Mouse (Mus musculus): ENCODE results near the gene 1700003H04Rik. TPM values are rescaled to one million over a fixed set of nuclear protein-coding genes. Genes with fewer than 3 reads are reported as not detected.

The 1700003H04Rik gene
- not detected in 2 replicates for polyA plus RNA-seq (2015; fragmentation: Nextera tagmentation; extraction: Ambion mirVana)

GRCm38 (mm10) chr3:124581001-124581400 lies at the start of gene 1700003H04Rik:
Gene 1700003H04Rik (minus strand): TSS chr3:124581101.
- H3K9ac ChIP-seq: no peak within 1 kb of the TSS
- no peaks in the 10 kb centered on the region for H3K27me3 ChIP-seq
- no peak within 1 kb of the TSS for H3K4me3 ChIP-seq
- ATAC-seq (ENCODE audit: low FRiP score, low read depth): no peak
- no peaks in the 10 kb centered on the region for H3K36me3 ChIP-seq
- H3K9me3 ChIP-seq: no peaks in the 10 kb centered on the region
- no peaks in the 10 kb centered on the region for H3K4me1 ChIP-seq (replicated peaks)
- no peak within 1 kb of the TSS for H3K4me2 ChIP-seq
- no peak within 1 kb of the TSS for H3K27ac ChIP-seq (replicated peaks)

- Histone ChIP-seq H3K36me3 (no peaks in the 10 kb centered on the region), H3K9ac (no peak overlapping the region), H3K9me3 (no peaks in the 10 kb centered on the region), H3K4me1 (replicated peaks) (no peaks in the 10 kb centered on the region), H3K4me2 (no peak overlapping the region), H3K27me3 (no peaks in the 10 kb centered on the region), H3K27ac (replicated peaks) (no peak overlapping the region), H3K4me3 (no peak overlapping the region)
- 24% methylated on average over 3 of the region's 3 CpGs for WGBS
- no peak for ATAC-seq (ENCODE audit: low FRiP score, low read depth)
Observed at GRCm38 (mm10) chr3:124623031-124623430, 42.1 kb upstream of the 1700003H04Rik start.

GRCm38 (mm10) chr3:124613287-124613686 lies 32.4 kb upstream of the 1700003H04Rik start:
- Histone ChIP-seq H3K4me3 (no peak overlapping the region), H3K36me3 (no peaks in the 10 kb centered on the region), H3K27me3 (no peaks in the 10 kb centered on the region), H3K9ac (no peak overlapping the region), H3K9me3 (no peaks in the 10 kb centered on the region), H3K27ac (replicated peaks) (no peak overlapping the region), H3K4me2 (no peak overlapping the region), H3K4me1 (replicated peaks) (no peaks in the 10 kb centered on the region)
- 42% methylated on average over 1 of the region's 1 CpGs for WGBS
- ATAC-seq (ENCODE audit: low FRiP score, low read depth): no peak

GRCm38 (mm10) chr3:124609956-124610355 lies 29.1 kb upstream of the 1700003H04Rik start:
- H3K9ac ChIP-seq: no peak overlapping the region
- no peak overlapping the region for H3K27ac ChIP-seq (replicated peaks)
- H3K4me1 ChIP-seq (replicated peaks): no peaks in the 10 kb centered on the region
- H3K27me3 ChIP-seq: no peaks in the 10 kb centered on the region
- no peaks in the 10 kb centered on the region for H3K9me3 ChIP-seq
- no peak overlapping the region for H3K4me3 ChIP-seq
- H3K4me2 ChIP-seq: no peak overlapping the region
- ATAC-seq (ENCODE audit: low FRiP score, low read depth): no peak
- H3K36me3 ChIP-seq: no peaks in the 10 kb centered on the region

GRCm38 (mm10) chr3:124606021-124606517 lies 25.2 kb upstream of the 1700003H04Rik start:
- Histone ChIP-seq H3K4me3 (no peak overlapping the region), H3K4me1 (replicated peaks) (no peaks in the 10 kb centered on the region), H3K9me3 (no peaks in the 10 kb centered on the region), H3K27me3 (no peaks in the 10 kb centered on the region), H3K36me3 (no peaks in the 10 kb centered on the region), H3K9ac (no peak overlapping the region), H3K27ac (replicated peaks) (no peak overlapping the region), H3K4me2 (no peak overlapping the region)
- ATAC-seq (ENCODE audit: low FRiP score, low read depth): no peak

GRCm38 (mm10) chr3:124605518-124605917 lies 24.6 kb upstream of the 1700003H04Rik start:
- H3K4me2 ChIP-seq: no peak overlapping the region
- H3K27me3 ChIP-seq: no peaks in the 10 kb centered on the region
- 86% methylated on average over 1 of the region's 1 CpGs for WGBS
- ATAC-seq (ENCODE audit: low FRiP score, low read depth): no peak
- no peaks in the 10 kb centered on the region for H3K4me1 ChIP-seq (replicated peaks)
- H3K9ac ChIP-seq: no peak overlapping the region
- H3K27ac ChIP-seq (replicated peaks): no peak overlapping the region
- no peaks in the 10 kb centered on the region for H3K36me3 ChIP-seq
- H3K4me3 ChIP-seq: no peak overlapping the region
- H3K9me3 ChIP-seq: no peaks in the 10 kb centered on the region

- Histone ChIP-seq H3K4me1 (replicated peaks) (no peaks in the 10 kb centered on the region), H3K4me2 (no peak overlapping the region), H3K9ac (no peak overlapping the region), H3K27ac (replicated peaks) (no peak overlapping the region), H3K4me3 (no peak overlapping the region), H3K9me3 (no peaks in the 10 kb centered on the region), H3K36me3 (no peaks in the 10 kb centered on the region), H3K27me3 (no peaks in the 10 kb centered on the region)
- ATAC-seq (ENCODE audit: low FRiP score, low read depth): no peak
Observed at GRCm38 (mm10) chr3:124597789-124598188, 16.9 kb upstream of the 1700003H04Rik start.

- WGBS: 16% methylated on average over 3 of the region's 3 CpGs
- no peaks in the 10 kb centered on the region for H3K36me3 ChIP-seq
- no peak overlapping the region for H3K27ac ChIP-seq (replicated peaks)
- H3K4me1 ChIP-seq (replicated peaks): no peaks in the 10 kb centered on the region
- no peaks in the 10 kb centered on the region for H3K9me3 ChIP-seq
- H3K4me2 ChIP-seq: no peak overlapping the region
- ATAC-seq (ENCODE audit: low FRiP score, low read depth): no peak
- no peaks in the 10 kb centered on the region for H3K27me3 ChIP-seq
- no peak overlapping the region for H3K9ac ChIP-seq
- H3K4me3 ChIP-seq: no peak overlapping the region
Observed at GRCm38 (mm10) chr3:124587534-124587933, 6.6 kb upstream of the 1700003H04Rik start.

GRCm38 (mm10) chr3:124585761-124586160 lies 4.9 kb upstream of the 1700003H04Rik start:
- H3K27ac ChIP-seq (replicated peaks): no peak overlapping the region
- no peaks in the 10 kb centered on the region for H3K36me3 ChIP-seq
- no peaks in the 10 kb centered on the region for H3K9me3 ChIP-seq
- whole genome bisulfite sequencing: 91% methylated on average over 2 of the region's 2 CpGs
- no peak overlapping the region for H3K9ac ChIP-seq
- H3K4me3 ChIP-seq: no peak overlapping the region
- H3K27me3 ChIP-seq: no peaks in the 10 kb centered on the region
- no peaks in the 10 kb centered on the region for H3K4me1 ChIP-seq (replicated peaks)
- no peak for ATAC-seq (ENCODE audit: low FRiP score, low read depth)
- H3K4me2 ChIP-seq: no peak overlapping the region

GRCm38 (mm10) chr3:124557317-124557716 lies 23.6 kb downstream of the 1700003H04Rik start:
- H3K36me3 ChIP-seq: no peaks in the 10 kb centered on the region
- ATAC-seq (ENCODE audit: low FRiP score, low read depth): no peak
- H3K27me3 ChIP-seq: no peaks in the 10 kb centered on the region
- no peaks in the 10 kb centered on the region for H3K9me3 ChIP-seq
- no peak overlapping the region for H3K27ac ChIP-seq (replicated peaks)
- no peak overlapping the region for H3K4me3 ChIP-seq
- H3K4me2 ChIP-seq: no peak overlapping the region
- no peaks in the 10 kb centered on the region for H3K4me1 ChIP-seq (replicated peaks)
- no peak overlapping the region for H3K9ac ChIP-seq
- 92% methylated on average over 2 of the region's 2 CpGs for WGBS

DNA sequence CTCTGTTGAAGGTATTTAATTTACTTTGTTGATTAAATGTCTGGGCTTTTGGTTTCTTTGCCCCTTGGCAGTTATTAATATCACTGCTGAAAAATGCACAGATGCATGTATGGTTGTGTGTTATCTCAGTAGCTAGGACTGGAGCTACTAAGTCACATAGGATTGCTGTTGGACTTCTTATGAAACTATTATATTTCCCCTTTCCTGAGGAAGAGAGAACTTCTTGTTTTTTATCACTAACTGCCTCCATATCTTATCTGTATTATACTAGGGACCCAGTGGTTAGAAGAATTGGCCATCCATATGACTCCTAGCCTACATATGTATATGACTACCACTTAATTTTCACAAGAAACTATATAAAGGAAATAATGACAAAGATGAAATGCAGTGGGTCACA lies 24.9 kb downstream of the 1700003H04Rik start:
- no peaks in the 10 kb centered on the region for H3K9me3 ChIP-seq
- no peaks in the 10 kb centered on the region for H3K4me1 ChIP-seq (replicated peaks)
- H3K27me3 ChIP-seq: no peaks in the 10 kb centered on the region
- ATAC-seq (ENCODE audit: low FRiP score, low read depth): no peak
- no peak overlapping the region for H3K27ac ChIP-seq (replicated peaks)
- no peaks in the 10 kb centered on the region for H3K36me3 ChIP-seq
- H3K4me2 ChIP-seq: no peak overlapping the region
- no peak overlapping the region for H3K4me3 ChIP-seq
- no peak overlapping the region for H3K9ac ChIP-seq

- Histone ChIP-seq H3K4me1 (replicated peaks) (no peaks in the 10 kb centered on the region), H3K36me3 (no peaks in the 10 kb centered on the region), H3K4me3 (no peak overlapping the region), H3K4me2 (no peak overlapping the region), H3K27ac (replicated peaks) (no peak overlapping the region), H3K27me3 (no peaks in the 10 kb centered on the region), H3K9ac (no peak overlapping the region), H3K9me3 (no peaks in the 10 kb centered on the region)
- no peak for ATAC-seq (ENCODE audit: low FRiP score, low read depth)
- WGBS: 76% methylated on average over 2 of the region's 2 CpGs
Observed at GRCm38 (mm10) chr3:124555092-124555491, 25.8 kb downstream of the 1700003H04Rik start.

GRCm38 (mm10) chr3:124548898-124549297 lies 32.0 kb downstream of the 1700003H04Rik start:
- 0 out of 2 replicates have a peak, but pooled peaks have one; percentile 19 for ATAC-seq (ENCODE audit: low FRiP score, low read depth)
- 61% methylated on average over 10 of the region's 10 CpGs for WGBS

More at GRCm38 (mm10) chr3:124548898-124549297, 32.0 kb downstream of the 1700003H04Rik start:
- Histone ChIP-seq H3K4me2 (no peak overlapping the region), H3K27ac (replicated peaks) (no peak overlapping the region), H3K27me3 (no peaks in the 10 kb centered on the region), H3K4me1 (replicated peaks) (no peaks in the 10 kb centered on the region), H3K36me3 (no peaks in the 10 kb centered on the region), H3K9me3 (no peaks in the 10 kb centered on the region), H3K9ac (no peak overlapping the region), H3K4me3 (no peak overlapping the region)
